Mouse (Mus musculus) liver, postnatal 0 days (tissue): ENCODE data around the gene Tmc3. TPM values are rescaled to one million over a fixed set of nuclear protein-coding genes. Genes with fewer than 3 reads are reported as not detected.

Experiments used
- ATAC-seq: fragments of 200-750 bp; cut with Nextera tagmentation; 2 replicates; pipeline ENCODE4 v1.8.0; 2017; ENCODE audit warnings: mild to moderate bottlenecking, moderate library complexity
- DNase-seq: peaks from one replicate; pipeline ENCODE4 v3.0.0-alpha.2; 2016
- H3K27ac ChIP-seq: fragments of 300-500 bp; sonication (generic); 2 replicates; pipeline ENCODE4 v1.5.1; 2014; ENCODE audit warnings: antibody characterized with exemption, moderate library complexity, mild to moderate bottlenecking, low read depth
- H3K27me3 ChIP-seq: fragments of 300-500 bp; sonication (generic); 2 replicates; pipeline ENCODE4 v1.6.1; 2014; ENCODE audit warnings: low read length, control low read depth, mixed read lengths; ENCODE audit not compliant: insufficient read depth
- H3K36me3 ChIP-seq: fragments of 300-500 bp; sonication (generic); replicated peaks from 2 replicates; pipeline ENCODE4 v1.6.1; 2014; ENCODE audit warnings: mild to moderate bottlenecking, control low read depth, low read length, moderate library complexity, mixed read lengths; ENCODE audit not compliant: insufficient read depth
- H3K4me1 ChIP-seq: fragments of 300-500 bp; sonication (generic); 2 replicates; pipeline ENCODE4 v1.6.1; 2014; ENCODE audit warnings: antibody characterized with exemption, mild to moderate bottlenecking, control low read depth; ENCODE audit not compliant: insufficient read depth
- H3K4me2 ChIP-seq: fragments of 300-500 bp; sonication (generic); 2 replicates; pipeline ENCODE4 v1.6.1; 2014; ENCODE audit warnings: low read depth, mild to moderate bottlenecking, low read length, moderate library complexity, mixed read lengths
- H3K4me3 ChIP-seq: fragments of 300-500 bp; sonication (generic); 2 replicates; pipeline ENCODE4 v1.5.1; 2014; ENCODE audit warnings: low read depth, low read length
- H3K9ac ChIP-seq: fragments of 300-500 bp; sonication (generic); replicated peaks from 2 replicates; pipeline ENCODE4 v1.6.1; 2014; ENCODE audit warnings: mild to moderate bottlenecking, moderate library complexity
- H3K9me3 ChIP-seq: fragments of 300-500 bp; sonication (generic); 2 replicates; pipeline ENCODE4 v1.6.1; 2016; ENCODE audit warnings: mild to moderate bottlenecking, control low read depth, low read length, mixed read lengths
- CTCF ChIP-seq: sonication (generic); IDR thresholded peaks from 2 replicates; pipeline ENCODE4 v1.5.1; 2016; ENCODE audit warnings: antibody characterized with exemption, low read depth
- EP300 ChIP-seq: IDR thresholded peaks from 2 replicates; pipeline ENCODE4 v1.6.1; 2016; ENCODE audit warnings: antibody characterized with exemption, low read depth, mild to moderate bottlenecking
- WGBS: fragments of 180-500 bp; shearing (Covaris S2); extraction: QIAGEN DNeasy Blood & Tissue Kit; methylation state at CpG from one replicate; pipeline ENCODE4 v1.1.7; 2014; ENCODE audit not compliant: insufficient replicate concordance; 5-methylcytosine and 5-hydroxymethylcytosine counted together
- polyA plus RNA-seq: library from polyadenylated mRNA; unstranded; fragments of >200 nt; fragmentation: Nextera tagmentation; extraction: Ambion mirVana; gene quantifications from 2 replicates; pipeline ENCODE4 v1.2.1, GENCODE M21; 2015

Gene Tmc3
- polyA plus RNA-seq, 1 experiment from 2014 or later, result 0.21 TPM

- TF ChIP-seq EP300 (no peak), CTCF (no peak)
- Histone ChIP-seq H3K4me3 (no peak overlapping the region), H3K9me3 (no peaks in the 10 kb centered on the region), H3K27ac (no peak overlapping the region), H3K9ac (no peak overlapping the region), H3K27me3 (no peaks in the 10 kb centered on the region), H3K4me1 (no peaks in the 10 kb centered on the region), H3K4me2 (no peak overlapping the region), H3K36me3 (no peaks in the 10 kb centered on the region)
- 89% methylated on average over 2 of the region's 2 CpGs for WGBS
- ATAC-seq (no peak), DNase-seq (no peak)
These were observed 22.1 kb downstream of the Tmc3 start for GRCm38 (mm10) chr7:83606796-83607195.

- 90% methylated on average over 4 of the region's 4 CpGs for WGBS
These were observed 25.2 kb downstream of the Tmc3 start for GRCm38 (mm10) chr7:83609891-83610290.

GRCm38 (mm10) chr7:83611886-83612285, 27.2 kb downstream of the Tmc3 start:
- ATAC-seq, result no peak
- H3K4me1 ChIP-seq, result 0 out of 2 replicates have a peak, but pooled peaks cover 5% of the 10 kb centered on the region
- H3K27ac ChIP-seq, result no peak overlapping the region
- no peak overlapping the region for H3K4me3 ChIP-seq
- no peaks in the 10 kb centered on the region for H3K27me3 ChIP-seq
- no peak overlapping the region for H3K4me2 ChIP-seq
- no peaks in the 10 kb centered on the region for H3K36me3 ChIP-seq
- no peak overlapping the region for H3K9ac ChIP-seq
- no peak for DNase-seq
- no peak for TF ChIP-seq EP300
- no peak for TF ChIP-seq CTCF
- 58% methylated on average over 1 of the region's 1 CpGs for WGBS
- H3K9me3 ChIP-seq, result no peaks in the 10 kb centered on the region

More at GRCm38 (mm10) chr7:83609891-83610290, 25.2 kb downstream of the Tmc3 start:
- Histone ChIP-seq H3K27ac (no peak overlapping the region), H3K9me3 (no peaks in the 10 kb centered on the region), H3K4me2 (no peak overlapping the region), H3K36me3 (no peaks in the 10 kb centered on the region), H3K27me3 (no peaks in the 10 kb centered on the region), H3K4me1 (0 out of 2 replicates have a peak, but pooled peaks cover 5% of the 10 kb centered on the region), H3K9ac (no peak overlapping the region), H3K4me3 (no peak overlapping the region)
- DNase-seq (no peak), ATAC-seq (no peak)
- TF ChIP-seq CTCF, result no peak
- TF ChIP-seq EP300, result no peak

- Histone ChIP-seq H3K27me3 (no peaks in the 10 kb centered on the region), H3K4me3 (no peak overlapping the region), H3K4me2 (no peak overlapping the region), H3K9me3 (no peaks in the 10 kb centered on the region), H3K27ac (no peak overlapping the region), H3K4me1 (0 out of 2 replicates have a peak, but pooled peaks cover 5% of the 10 kb centered on the region), H3K36me3 (no peaks in the 10 kb centered on the region), H3K9ac (no peak overlapping the region)
- 76% methylated on average over 3 of the region's 3 CpGs for WGBS
- no peak for ATAC-seq
- DNase-seq, result no peak
- TF ChIP-seq CTCF, result no peak
- no peak for TF ChIP-seq EP300
These were observed 30.5 kb downstream of the Tmc3 start for GRCm38 (mm10) chr7:83615272-83615671.

- DNase-seq (no peak), ATAC-seq (no peak)
- no peak overlapping the region for H3K4me2 ChIP-seq
- no peak overlapping the region for H3K4me3 ChIP-seq
- H3K27me3 ChIP-seq, result no peaks in the 10 kb centered on the region
- H3K27ac ChIP-seq, result no peak overlapping the region
- H3K9ac ChIP-seq, result no peak overlapping the region
- no peaks in the 10 kb centered on the region for H3K36me3 ChIP-seq
- H3K9me3 ChIP-seq, result no peaks in the 10 kb centered on the region
- TF ChIP-seq CTCF, result peak; percentile 36
- no peak for TF ChIP-seq EP300
- 0 out of 2 replicates have a peak, but pooled peaks cover 5% of the 10 kb centered on the region for H3K4me1 ChIP-seq
- WGBS, result 75% methylated on average over 8 of the region's 8 CpGs
These were observed 31.1 kb downstream of the Tmc3 start for GRCm38 (mm10) chr7:83615815-83616214.

GRCm38 (mm10) chr7:83616268-83616667, 31.5 kb downstream of the Tmc3 start:
- H3K36me3 ChIP-seq, result no peaks in the 10 kb centered on the region
- no peak overlapping the region for H3K4me3 ChIP-seq
- no peak for TF ChIP-seq CTCF
- no peak for TF ChIP-seq EP300
- no peak overlapping the region for H3K9ac ChIP-seq
- no peaks in the 10 kb centered on the region for H3K9me3 ChIP-seq
- ATAC-seq, result peak; percentile 41; the same call in 1 of the 2 replicates
- 50% methylated on average over 3 of the region's 3 CpGs for WGBS
- 0 out of 2 replicates have a peak, but pooled peaks cover 5% of the 10 kb centered on the region for H3K4me1 ChIP-seq
- no peaks in the 10 kb centered on the region for H3K27me3 ChIP-seq
- no peak for DNase-seq
- 0 out of 2 replicates have a peak overlapping the region, but pooled peaks have one; percentile 16 for H3K27ac ChIP-seq
- no peak overlapping the region for H3K4me2 ChIP-seq
